Mouse (Mus musculus): ENCODE measurements at regions not wholly inside any gene's neighbourhood (a gene's known extent, or its start where the extent isn't known, plus 50 kb on each side); places are given as distances from the start of the nearest gene placed in this dataset.

DNA sequence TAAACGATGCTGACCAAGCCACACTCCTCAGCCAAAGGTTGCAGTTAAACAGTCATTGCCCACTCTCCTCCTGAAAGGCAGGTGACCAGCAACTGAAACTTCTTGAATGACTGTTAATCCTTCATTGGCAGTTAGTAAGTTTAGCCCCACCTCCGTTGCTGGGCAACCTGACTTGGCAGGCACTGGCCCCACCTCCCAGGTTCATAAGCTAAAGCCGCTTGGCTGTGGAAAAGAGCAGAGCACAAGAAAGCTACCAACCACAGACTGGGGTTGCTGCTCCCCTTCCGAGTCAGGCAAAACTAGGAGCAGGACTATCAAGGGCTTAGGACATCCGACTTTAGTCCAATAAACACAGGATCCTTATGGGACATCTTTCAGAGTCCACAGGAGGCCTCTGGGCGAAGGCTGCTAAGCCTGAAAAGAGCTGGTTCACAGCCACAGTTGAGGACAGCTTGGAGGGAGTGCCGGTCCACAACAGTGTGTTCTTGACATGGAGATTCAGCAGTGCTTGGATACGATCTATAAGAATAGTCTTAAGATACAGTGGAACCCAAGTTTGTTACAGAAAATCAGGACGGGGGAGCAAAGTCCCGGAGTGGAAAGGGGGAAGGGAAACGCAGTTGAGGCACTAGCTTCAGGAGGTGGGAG, 67.7 kb upstream of the Kcnma1 start:
- peak; percentile 56 for DNase-seq (ENCODE audit: low read depth, low spot score)

DNA sequence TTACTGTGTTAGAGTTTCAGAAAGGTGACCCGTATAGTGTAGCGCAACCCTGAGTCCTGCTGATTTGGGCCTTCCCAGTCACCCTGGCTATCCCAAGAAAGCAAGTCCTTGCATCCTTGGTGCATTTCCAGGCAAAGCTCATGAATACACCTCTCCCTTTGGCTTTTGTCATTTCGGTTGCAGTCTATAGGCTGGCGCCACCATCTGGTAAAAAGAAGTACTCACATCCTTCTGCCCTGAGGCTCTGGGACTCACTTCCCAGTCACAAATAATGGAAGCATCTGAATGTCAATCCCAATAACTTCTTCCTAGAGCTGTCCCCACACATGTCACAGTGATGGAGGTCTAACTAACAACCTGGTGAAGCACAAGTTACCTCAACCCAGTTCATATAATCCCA, 54.4 kb upstream of the Kcnma1 start:
- DNase-seq (ENCODE audit: low read depth, low spot score), result no peak

DNA sequence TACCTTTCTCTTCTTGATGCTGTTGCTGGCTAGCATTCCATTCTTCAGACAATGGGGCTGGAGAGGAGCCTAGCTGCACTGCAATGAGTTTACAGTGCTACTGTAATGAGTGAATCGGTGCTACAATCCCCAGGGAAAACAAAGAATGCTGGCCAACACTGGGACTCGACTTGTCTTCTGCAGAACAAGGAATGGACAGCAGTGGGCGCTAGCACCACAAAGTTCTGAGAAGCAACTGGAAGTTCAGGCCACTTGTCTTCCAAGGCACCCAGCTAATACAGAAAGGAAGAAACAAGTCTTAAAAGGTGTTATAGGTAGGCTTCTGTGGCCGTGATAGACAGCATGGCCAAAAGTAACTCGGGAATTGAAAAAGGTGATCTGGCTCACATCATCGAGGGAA, 53.4 kb upstream of the Kcnma1 start:
- peak; percentile 72 for DNase-seq (ENCODE audit: low read depth, low spot score)

DNA sequence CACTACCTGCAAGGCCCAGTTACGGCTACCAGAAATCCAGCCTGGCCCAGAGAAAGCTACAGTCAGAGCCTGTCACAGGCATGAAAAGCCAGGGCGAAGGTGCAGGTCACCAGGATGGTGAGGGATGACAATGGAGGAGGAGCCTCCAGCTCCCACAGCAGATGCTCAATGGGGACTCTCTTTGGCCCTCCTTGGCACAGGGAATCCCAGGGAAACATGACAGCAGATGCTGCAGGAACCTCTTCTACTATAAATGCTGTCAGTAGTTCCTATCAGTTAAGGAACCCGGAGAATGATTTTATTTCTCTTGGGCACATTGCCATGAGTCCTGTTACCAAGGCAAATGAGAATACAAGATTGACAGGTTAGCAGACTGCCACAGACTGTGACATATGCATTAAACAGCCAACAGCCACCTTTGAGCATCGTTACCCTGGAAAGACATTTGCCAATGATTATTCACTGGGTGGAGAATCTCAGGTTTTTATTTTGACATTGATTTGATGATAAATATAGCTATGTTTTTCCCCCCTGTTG, 51.0 kb upstream of the Kcnma1 start:
- no peak for DNase-seq (ENCODE audit: low read depth, low spot score)
